Mouse (Mus musculus): Measurements from ENCODE around the gene Syne2.

DNA sequence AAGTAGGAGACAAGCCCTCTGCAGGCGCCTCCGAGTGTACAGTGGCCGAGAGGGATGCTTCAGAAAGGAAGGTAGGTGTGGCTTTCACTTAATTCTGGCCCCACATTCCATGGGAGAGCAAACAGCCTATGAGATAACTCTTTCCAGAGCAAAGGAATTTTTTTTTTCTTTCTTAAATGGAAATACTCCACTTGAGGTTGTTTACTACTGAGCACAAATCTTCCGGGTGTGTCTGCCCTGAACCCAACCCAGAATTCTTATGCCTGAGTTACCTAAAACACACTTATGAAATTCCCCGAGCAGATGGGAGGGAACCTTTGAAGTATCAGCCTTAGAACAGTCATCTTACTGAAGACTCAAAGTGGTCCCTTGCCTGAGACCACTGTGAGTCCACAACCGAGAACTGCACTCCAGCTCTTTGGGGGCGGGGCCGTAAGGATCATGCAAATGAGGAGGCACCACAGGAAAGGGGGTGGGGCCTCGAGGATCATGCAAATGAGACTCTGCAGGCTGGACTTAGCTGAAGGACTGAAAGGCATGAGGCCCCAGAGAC is 186.8 kb downstream of the Syne2 start:
- TF ChIP-seq CTCF (IDR thresholded peaks at IDR 0.05; ENCODE audit: insufficient read depth, low read length) (no peak), POLR2A (IDR thresholded peaks at IDR 0.05; ENCODE audit: borderline replicate concordance, extremely low read depth, low read depth, low read length) (no peak)
